Mouse (Mus musculus) kidney, embryonic 14.5 days (tissue): ENCODE measurements around the gene Sart3. TPM values are rescaled to one million over a fixed set of nuclear protein-coding genes. Genes with fewer than 3 reads are reported as not detected.

Source experiments
- ATAC-seq: fragments of 200-750 bp; cut with Nextera tagmentation; 2 replicates; pipeline ENCODE4 v1.8.0; 2017; ENCODE audit warnings: moderate number of reproducible peaks, mild to moderate bottlenecking, moderate TSS enrichment, moderate library complexity; ENCODE audit not compliant: low FRiP score, low TSS enrichment
- H3K27ac ChIP-seq: fragments of 300-500 bp; sonication (generic); 2 replicates; pipeline ENCODE4 v1.5.1; 2014; ENCODE audit warnings: low read depth, mild to moderate bottlenecking, low read length, moderate library complexity, mixed read lengths
- H3K27me3 ChIP-seq: fragments of 300-500 bp; sonication (generic); 2 replicates; pipeline ENCODE4 v1.6.1; 2014; ENCODE audit warnings: mild to moderate bottlenecking, low read length; ENCODE audit not compliant: control insufficient read depth, insufficient read depth
- H3K36me3 ChIP-seq: fragments of 300-500 bp; sonication (generic); 2 replicates; pipeline ENCODE4 v1.6.1; 2014; ENCODE audit warnings: low read length, mixed read lengths; ENCODE audit not compliant: control insufficient read depth, insufficient read depth
- H3K4me1 ChIP-seq: fragments of 300-500 bp; sonication (generic); 2 replicates; pipeline ENCODE4 v1.6.1; 2014; ENCODE audit warnings: low read length, mixed read lengths; ENCODE audit not compliant: control insufficient read depth, insufficient read depth
- H3K4me2 ChIP-seq: fragments of 300-500 bp; sonication (generic); replicated peaks from 2 replicates; pipeline ENCODE4 v1.6.1; 2014; ENCODE audit warnings: low read depth, mild to moderate bottlenecking, low read length
- H3K4me3 ChIP-seq: fragments of 300-500 bp; sonication (generic); 2 replicates; pipeline ENCODE4 v1.5.1; 2014; ENCODE audit warnings: mild to moderate bottlenecking, low read length
- H3K9ac ChIP-seq: fragments of 300-500 bp; sonication (generic); 2 replicates; pipeline ENCODE4 v1.6.1; 2014; ENCODE audit warnings: low read depth, mild to moderate bottlenecking, low read length, moderate library complexity
- H3K9me3 ChIP-seq: fragments of 300-500 bp; sonication (generic); 2 replicates; pipeline ENCODE4 v1.6.1; 2016; ENCODE audit warnings: low read length; ENCODE audit not compliant: control insufficient read depth
- WGBS: fragments of 180-500 bp; shearing (Covaris S2); extraction: QIAGEN DNeasy Blood & Tissue Kit; methylation state at CpG from one replicate; pipeline ENCODE4 v1.1.7; 2014; 5-methylcytosine and 5-hydroxymethylcytosine counted together
- polyA plus RNA-seq: library from polyadenylated mRNA; unstranded; fragments of >200 nt; fragmentation: Nextera tagmentation; extraction: Ambion mirVana; gene quantifications from 2 replicates; pipeline ENCODE4 v1.2.1, GENCODE M21; 2014

Gene Sart3
- polyA plus RNA-seq, 1 experiment from 2014 or later, result 53.0 TPM

DNA sequence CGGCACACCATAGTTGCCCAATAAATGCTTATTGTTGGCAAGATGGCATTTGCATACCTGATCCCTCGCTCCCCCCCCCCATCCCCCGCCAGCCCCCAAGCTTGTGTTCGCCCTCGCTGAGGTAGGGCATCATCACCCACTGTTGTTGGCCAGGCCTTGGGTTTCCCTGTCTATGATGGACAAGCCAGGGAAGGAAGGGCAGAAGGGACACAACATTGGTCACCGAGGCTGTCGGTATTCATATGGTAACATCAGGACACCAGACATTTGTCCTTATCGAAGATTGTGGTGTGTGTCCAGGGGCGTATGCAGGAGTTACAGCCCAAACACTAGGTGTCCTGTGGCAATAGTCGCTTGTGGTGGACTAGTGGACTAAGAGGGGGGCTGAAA lies 36.2 kb downstream of the Sart3 start:
- 3% methylated on average over 10 of the region's 10 CpGs for WGBS
- H3K4me3 ChIP-seq, result peak overlapping the region; percentile 65
- no peaks in the 10 kb centered on the region for H3K27me3 ChIP-seq
- peak overlapping the region; percentile 70 for H3K9ac ChIP-seq
- peak; percentile 15 for ATAC-seq
- no peaks in the 10 kb centered on the region for H3K9me3 ChIP-seq
- peak overlapping the region; percentile 91 for H3K27ac ChIP-seq
- peaks cover 26% of the 10 kb centered on the region for H3K36me3 ChIP-seq
- peaks cover 7% of the 10 kb centered on the region for H3K4me1 ChIP-seq
- peak overlapping the region; percentile 48 for H3K4me2 ChIP-seq

- Histone ChIP-seq H3K27ac (peak within 1 kb of the TSS; percentile 91), H3K27me3 (no peaks in the 10 kb centered on the region), H3K36me3 (peaks cover 20% of the 10 kb centered on the region), H3K4me1 (peaks cover 7% of the 10 kb centered on the region), H3K4me2 (peak within 1 kb of the TSS; percentile 48), H3K9ac (peak within 1 kb of the TSS; percentile 70), H3K9me3 (no peaks in the 10 kb centered on the region), H3K4me3 (peak within 1 kb of the TSS; percentile 65)
- peak; percentile 95 for ATAC-seq
- WGBS, result 2% methylated on average over 55 of the region's 71 CpGs
These were observed 36.8 kb downstream of the Sart3 start, which contains the start of gene Ficd for GRCm38 (mm10) chr5:113735345-113736112. Gene Ficd (plus strand): TSS chr5:113735803.

GRCm38 (mm10) chr5:113735023-113735344 lies 37.3 kb downstream of the Sart3 start:
- ATAC-seq, result no peak
- no peaks in the 10 kb centered on the region for H3K27me3 ChIP-seq

DNA sequence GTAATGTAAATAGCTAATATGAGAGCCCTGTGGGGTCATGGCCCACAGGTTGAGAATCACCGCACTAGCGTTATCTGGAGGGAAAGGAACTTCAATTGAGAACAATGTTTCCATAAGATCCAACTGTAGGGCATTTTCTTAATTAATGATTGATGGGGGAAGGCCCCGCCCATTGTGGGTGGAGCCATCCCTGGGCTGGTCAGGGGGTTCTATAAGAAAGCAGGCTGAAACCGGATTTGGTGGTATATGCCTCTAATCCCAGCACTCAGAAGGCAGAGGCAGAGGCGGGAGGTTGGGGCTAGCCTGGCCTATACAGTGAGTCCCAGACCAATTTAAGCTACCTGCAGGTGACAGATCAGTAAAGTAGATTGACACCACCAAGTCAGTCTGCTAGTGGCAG lies 37.9 kb downstream of the Sart3 start:
- ATAC-seq, result no peak
- Histone ChIP-seq H3K27me3 (no peaks in the 10 kb centered on the region), H3K4me2 (no peak overlapping the region), H3K4me3 (no peak overlapping the region), H3K4me1 (peaks cover 7% of the 10 kb centered on the region), H3K27ac (no peak overlapping the region), H3K36me3 (peaks cover 14% of the 10 kb centered on the region), H3K9ac (no peak overlapping the region), H3K9me3 (no peaks in the 10 kb centered on the region)
- 77% methylated on average over 5 of the region's 5 CpGs for WGBS

More at GRCm38 (mm10) chr5:113735023-113735344, 37.3 kb downstream of the Sart3 start:
- Histone ChIP-seq H3K9me3 (no peaks in the 10 kb centered on the region), H3K36me3 (peaks cover 17% of the 10 kb centered on the region), H3K4me2 (peak overlapping the region; percentile 48), H3K9ac (peak overlapping the region; percentile 70), H3K27ac (peak overlapping the region; percentile 78), H3K4me1 (peaks cover 7% of the 10 kb centered on the region), H3K4me3 (peak overlapping the region; percentile 65)
- WGBS, result 37% methylated on average over 7 of the region's 7 CpGs

DNA sequence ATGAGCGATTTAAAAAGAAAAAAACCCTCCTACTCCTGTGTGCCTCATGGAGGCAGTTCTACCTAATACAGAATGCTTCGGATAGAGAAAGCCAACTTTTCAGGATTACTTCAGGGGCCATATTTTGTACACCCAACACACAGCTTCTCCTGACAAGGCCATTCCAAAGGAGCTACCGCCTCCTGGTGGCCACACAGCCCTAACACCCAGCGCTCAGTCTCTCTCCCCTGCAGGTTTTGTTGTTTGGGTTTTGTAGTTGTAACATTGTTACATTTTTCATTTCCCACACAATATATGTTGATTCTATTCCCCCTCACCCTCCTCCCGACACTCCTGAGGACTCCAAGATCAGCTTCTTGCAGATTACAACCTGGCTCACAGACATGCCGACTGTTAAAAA lies 40.1 kb downstream of the Sart3 start:
- 23% methylated on average over 6 of the region's 6 CpGs for WGBS
- Histone ChIP-seq H3K27ac (no peak overlapping the region), H3K27me3 (no peaks in the 10 kb centered on the region), H3K9ac (no peak overlapping the region), H3K4me1 (peaks cover 7% of the 10 kb centered on the region), H3K4me2 (no peak overlapping the region), H3K4me3 (no peak overlapping the region), H3K36me3 (no peaks in the 10 kb centered on the region), H3K9me3 (no peaks in the 10 kb centered on the region)
- ATAC-seq, result no peak

DNA sequence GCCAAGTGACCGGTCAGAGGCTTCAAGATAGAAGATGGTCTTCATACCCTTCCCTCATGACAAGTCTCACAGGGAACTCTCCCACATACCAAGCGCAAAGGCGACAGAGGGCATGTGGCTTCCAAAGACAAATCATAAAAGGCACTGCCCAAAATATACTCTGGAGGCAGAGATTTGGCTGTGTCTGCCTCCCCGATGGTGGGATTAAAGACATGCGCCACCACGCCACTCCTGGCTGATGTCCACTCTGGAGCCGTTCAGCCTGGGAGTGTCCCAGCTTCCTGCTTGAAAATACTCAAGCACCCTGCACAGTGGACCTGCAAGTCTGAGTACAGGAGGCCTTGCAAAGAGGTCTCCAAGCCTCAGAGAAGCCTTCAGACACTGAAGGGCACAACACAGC lies 41.1 kb downstream of the Sart3 start:
- WGBS, result 86% methylated on average over 7 of the region's 7 CpGs
- H3K4me3 ChIP-seq, result no peak overlapping the region

DNA sequence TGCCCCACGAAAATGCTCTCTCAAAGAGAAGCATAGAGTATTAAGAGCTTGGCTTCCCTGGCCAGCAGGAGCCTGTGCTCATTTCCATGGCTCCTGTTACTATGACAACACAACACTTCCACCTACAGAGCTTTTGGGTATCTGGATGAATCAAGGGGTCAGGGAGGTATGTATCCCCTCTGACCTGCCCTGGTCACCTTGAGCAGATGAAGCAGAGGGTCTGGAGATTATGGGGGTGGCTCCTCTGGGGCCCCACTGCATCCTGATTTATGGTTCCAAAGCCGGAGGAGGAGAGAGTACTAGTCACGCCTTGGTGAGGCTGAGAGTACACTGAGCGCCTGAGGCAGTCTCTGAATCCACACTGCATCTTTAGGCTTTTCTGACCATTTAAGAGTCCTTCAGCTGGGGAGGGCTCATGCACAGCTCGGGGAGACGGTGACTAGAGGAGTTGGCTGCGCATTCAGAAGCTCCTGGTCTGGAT lies 41.6 kb downstream of the Sart3 start:
- H3K36me3 ChIP-seq, result no peaks in the 10 kb centered on the region
- no peak overlapping the region for H3K4me2 ChIP-seq
- no peaks in the 10 kb centered on the region for H3K9me3 ChIP-seq
- H3K27ac ChIP-seq, result no peak overlapping the region
- H3K9ac ChIP-seq, result no peak overlapping the region
- H3K4me3 ChIP-seq, result no peak overlapping the region
- no peaks in the 10 kb centered on the region for H3K27me3 ChIP-seq
- no peaks in the 10 kb centered on the region; the same call in 1 of the 2 replicates for H3K4me1 ChIP-seq
- no peak for ATAC-seq
- 36% methylated on average over 7 of the region's 7 CpGs for WGBS

More for the DNA sequence above, 41.1 kb downstream of the Sart3 start:
- Histone ChIP-seq H3K36me3 (no peaks in the 10 kb centered on the region), H3K27me3 (no peaks in the 10 kb centered on the region), H3K4me2 (no peak overlapping the region), H3K27ac (no peak overlapping the region), H3K9me3 (no peaks in the 10 kb centered on the region), H3K4me1 (no peaks in the 10 kb centered on the region; the same call in 1 of the 2 replicates), H3K9ac (no peak overlapping the region)
- ATAC-seq, result no peak

- Histone ChIP-seq H3K4me3 (no peak overlapping the region), H3K27me3 (no peaks in the 10 kb centered on the region), H3K9me3 (no peaks in the 10 kb centered on the region), H3K4me1 (no peaks in the 10 kb centered on the region), H3K4me2 (no peak overlapping the region), H3K9ac (no peak overlapping the region), H3K27ac (no peak overlapping the region), H3K36me3 (no peaks in the 10 kb centered on the region)
- 86% methylated on average over 7 of the region's 7 CpGs for WGBS
- no peak for ATAC-seq
These were observed 43.6 kb downstream of the Sart3 start for GRCm38 (mm10) chr5:113728691-113729090.

DNA sequence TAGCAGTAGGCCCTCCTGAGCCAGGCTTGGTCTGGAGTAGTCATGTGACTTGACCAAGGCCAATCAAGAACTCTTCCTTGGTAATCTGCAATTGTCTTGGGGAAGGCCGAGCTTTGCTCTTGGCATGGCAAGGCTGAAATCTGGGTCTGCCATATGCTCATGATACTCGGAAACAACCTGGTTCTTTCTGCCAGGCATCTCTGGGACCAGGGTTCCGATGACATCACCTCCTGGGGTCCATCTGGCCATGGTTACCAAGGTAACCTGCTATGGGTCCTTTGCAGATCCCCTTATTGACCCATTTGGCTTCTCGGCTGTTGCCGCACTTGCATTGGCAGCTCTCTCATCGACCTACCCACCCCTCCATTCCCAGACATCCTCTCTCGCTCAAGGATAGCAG lies 44.3 kb downstream of the Sart3 start:
- ATAC-seq, result no peak
- H3K9me3 ChIP-seq, result no peaks in the 10 kb centered on the region
- no peaks in the 10 kb centered on the region for H3K36me3 ChIP-seq
- 71% methylated on average over 7 of the region's 7 CpGs for WGBS
- H3K4me2 ChIP-seq, result no peak overlapping the region
- no peak overlapping the region for H3K9ac ChIP-seq
- H3K27me3 ChIP-seq, result no peaks in the 10 kb centered on the region
- H3K4me3 ChIP-seq, result no peak overlapping the region
- no peak overlapping the region for H3K27ac ChIP-seq
- H3K4me1 ChIP-seq, result no peaks in the 10 kb centered on the region
